Mouse (Mus musculus): ENCODE measurements at regions not wholly inside any gene's neighbourhood (a gene's known extent, or its start where the extent isn't known, plus 50 kb on each side); places are given as distances from the start of the nearest gene placed in this dataset.

DNA sequence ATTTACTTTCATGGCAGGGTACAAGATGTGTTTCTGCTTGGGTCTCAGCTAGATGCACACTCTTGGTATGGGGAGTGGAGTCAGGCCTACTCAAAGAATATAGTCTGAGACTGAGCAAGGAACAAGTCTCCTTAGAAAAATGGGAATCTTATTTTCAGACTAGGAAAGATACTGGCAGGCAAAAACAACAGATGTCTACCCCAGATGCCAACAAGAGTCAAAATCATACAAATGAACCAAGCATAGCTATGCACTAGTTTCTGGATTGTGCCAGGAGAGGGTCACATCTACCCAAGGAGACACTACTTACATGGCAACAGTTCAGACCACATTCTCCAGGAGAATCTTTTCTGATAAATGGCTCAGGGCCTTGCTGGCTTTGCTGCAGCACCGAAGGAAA lies 300.9 kb upstream of the Camk1g start:
- TF ChIP-seq POLR2A (IDR thresholded peaks at IDR 0.05; ENCODE audit: borderline replicate concordance, extremely low read depth, insufficient read depth, insufficient read length, poor library complexity, severe bottlenecking) (no peak), CTCF (IDR thresholded peaks at IDR 0.05; ENCODE audit: borderline replicate concordance, extremely low read depth, insufficient read depth, insufficient read length) (no peak)
